Mouse (Mus musculus): ENCODE measurements around the gene Ptgdr2.

- TF ChIP-seq POLR2A (IDR thresholded peaks at IDR 0.05; ENCODE audit: control insufficient read depth, low read depth, low read length) (no peak), CTCF (IDR thresholded peaks at IDR 0.05; ENCODE audit: control insufficient read depth, insufficient read depth, insufficient replicate concordance, low read depth, low read length) (no peak)
Observed at GRCm38 (mm10) chr19:10947219-10947618, 10.3 kb downstream of the Ptgdr2 start.
